Mouse (Mus musculus): ENCODE results near the gene Gm4513. TPM values are rescaled to one million over a fixed set of nuclear protein-coding genes. Genes with fewer than 3 reads are reported as not detected.

The Gm4513 gene
- polyA plus RNA-seq (2012; rRNA removed; ENCODE audit: low replicate concordance), result not detected in 2 replicates

DNA sequence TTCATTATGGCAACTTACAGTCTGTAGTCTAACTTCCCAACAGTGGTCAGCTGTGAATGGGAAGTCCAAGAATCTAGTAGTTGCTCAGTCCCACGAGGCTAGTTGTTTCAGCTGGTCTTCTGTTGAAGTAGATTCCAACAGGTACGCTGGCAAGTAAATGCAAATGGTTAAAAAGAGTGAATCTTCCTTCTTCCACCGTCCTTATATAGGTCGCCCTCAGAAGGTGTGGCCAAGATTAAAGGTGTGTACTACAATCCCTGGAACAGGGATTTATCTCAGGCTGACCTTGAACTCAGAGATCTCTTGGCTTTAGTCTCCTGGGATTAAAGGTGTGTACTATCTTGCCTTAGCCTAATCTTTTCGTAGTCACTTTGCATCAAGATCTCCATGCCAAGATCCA lies at the start of gene Gm4513:
TSS of gene Gm4513 (minus strand) at position 101 of the 400 bp plus-strand sequence.

DNA sequence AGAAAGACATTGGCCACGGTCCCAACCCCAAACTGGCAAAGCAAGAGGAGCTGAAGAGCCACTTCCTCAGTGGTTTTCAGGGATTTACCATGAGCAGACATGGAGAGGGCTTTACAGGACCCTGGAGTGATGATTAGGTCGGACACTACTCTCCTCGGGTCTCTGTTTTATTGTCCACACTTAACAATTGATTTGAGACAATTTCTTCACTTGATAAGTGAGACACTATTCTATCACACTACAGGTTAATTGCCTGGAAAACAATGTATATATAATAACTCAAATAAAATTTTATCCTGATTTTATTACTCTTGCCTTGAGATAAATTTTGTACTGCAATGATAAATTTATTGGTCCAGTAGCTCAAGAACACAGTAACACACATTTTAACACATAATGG lies 22.7 kb downstream of the Gm4513 start, which contains the start of gene Gm4141:
TSS of gene Gm4141 (minus strand) at position 101 of the 400 bp plus-strand sequence.

DNA sequence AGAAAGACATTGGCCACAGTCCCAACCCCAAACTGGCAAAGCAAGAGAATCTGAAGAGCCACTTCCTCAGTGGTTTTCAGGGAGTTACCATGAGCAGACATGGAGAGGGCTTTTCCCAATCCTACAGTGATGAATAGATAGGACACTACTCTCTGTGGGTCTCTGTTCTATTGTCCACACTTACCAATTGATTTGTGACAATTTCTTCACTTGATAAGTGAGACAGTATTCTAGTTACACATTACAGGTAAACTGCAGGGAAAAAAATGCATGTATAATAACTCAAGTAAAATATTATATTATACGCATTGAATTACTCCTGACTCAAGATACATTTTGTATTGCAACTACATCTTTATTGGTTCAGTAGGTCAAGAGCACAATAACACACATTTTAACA lies 53.2 kb downstream of the Gm4513 start, which contains the start of gene Gm5726:
TSS of gene Gm5726 (minus strand) at position 101 of the 400 bp plus-strand sequence.

Other genes starting within 250 kb of the Gm4513 start
- not detected in 2 replicates for gene Gm5728, start 223.6 kb downstream of the Gm4513 start, polyA plus RNA-seq (2012; rRNA removed; ENCODE audit: low replicate concordance)
- not detected in 2 replicates for gene Vmn1r100, start 181.1 kb downstream of the Gm4513 start, polyA plus RNA-seq (2012; rRNA removed; ENCODE audit: low replicate concordance)
- not detected in 2 replicates for gene Vmn1r101, start 156.4 kb downstream of the Gm4513 start, polyA plus RNA-seq (2012; rRNA removed; ENCODE audit: low replicate concordance)
- not detected in 2 replicates for gene Gm10670, start 124.1 kb downstream of the Gm4513 start, polyA plus RNA-seq (2012; rRNA removed; ENCODE audit: low replicate concordance)
- gene Vmn1r103, start 88.5 kb downstream of the Gm4513 start, polyA plus RNA-seq (2012; rRNA removed; ENCODE audit: low replicate concordance), result not detected in 2 replicates
- not detected in 2 replicates for gene Vmn1r104, start 65.2 kb downstream of the Gm4513 start, polyA plus RNA-seq (2012; rRNA removed; ENCODE audit: low replicate concordance)
- not detected in 2 replicates for gene Gm5726, start 53.3 kb downstream of the Gm4513 start, polyA plus RNA-seq (2012; rRNA removed; ENCODE audit: low replicate concordance)
- not detected in 2 replicates for gene Gm4141, start 22.8 kb downstream of the Gm4513 start, polyA plus RNA-seq (2012; rRNA removed; ENCODE audit: low replicate concordance)
- gene Vmn1r107, start 69.9 kb upstream of the Gm4513 start, polyA plus RNA-seq (2012; rRNA removed; ENCODE audit: low replicate concordance), result not detected in 2 replicates
- gene Vmn1r111, start 104.2 kb upstream of the Gm4513 start, polyA plus RNA-seq (2012; rRNA removed; ENCODE audit: low replicate concordance), result not detected in 2 replicates
- not detected in 2 replicates for gene Gm10668, start 131.6 kb upstream of the Gm4513 start, polyA plus RNA-seq (2012; rRNA removed; ENCODE audit: low replicate concordance)
- gene Vmn1r112, start 172.2 kb upstream of the Gm4513 start, polyA plus RNA-seq (2012; rRNA removed; ENCODE audit: low replicate concordance), result not detected in 2 replicates
- gene Vmn1r113, start 188.3 kb upstream of the Gm4513 start, polyA plus RNA-seq (2012; rRNA removed; ENCODE audit: low replicate concordance), result not detected in 2 replicates
- not detected in 2 replicates for gene Vmn1r114, start 213.2 kb upstream of the Gm4513 start, polyA plus RNA-seq (2012; rRNA removed; ENCODE audit: low replicate concordance)
- not detected in 2 replicates for gene Vmn1r115, start 246.0 kb upstream of the Gm4513 start, polyA plus RNA-seq (2012; rRNA removed; ENCODE audit: low replicate concordance)